Mouse (Mus musculus): ENCODE measurements at regions not wholly inside any gene's neighbourhood (a gene's known extent, or its start where the extent isn't known, plus 50 kb on each side); places are given as distances from the start of the nearest gene placed in this dataset.

DNA sequence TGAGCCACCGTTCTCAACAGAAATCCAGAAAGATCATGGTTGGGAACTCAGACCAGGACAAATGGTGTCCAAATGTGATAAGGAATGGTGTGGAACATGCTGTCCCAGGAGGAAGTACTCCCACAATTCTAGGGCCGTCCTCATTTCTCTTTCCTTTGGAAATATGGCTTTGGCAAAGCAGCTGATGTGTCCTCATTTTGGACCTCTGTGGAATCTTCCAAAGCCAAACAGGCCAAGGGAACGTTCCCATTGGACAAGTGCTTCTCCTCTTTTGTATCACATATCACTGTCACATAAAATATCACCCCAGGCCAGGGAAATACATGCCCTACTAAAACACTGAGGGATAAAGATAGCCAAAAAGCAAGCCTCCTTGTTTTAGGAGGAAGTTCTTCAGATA lies 532.8 kb downstream of the 9430069I07Rik start:
- TF ChIP-seq CTCF (IDR thresholded peaks at IDR 0.05; ENCODE audit: borderline replicate concordance, insufficient read depth, low read length) = no peak
- TF ChIP-seq POLR2A (IDR thresholded peaks at IDR 0.05; ENCODE audit: low read depth, low read length) = no peak
- H3K4me3 ChIP-seq (ENCODE audit: insufficient read depth, low read length) = no peak overlapping the region
- no peaks in the 10 kb centered on the region for H3K4me1 ChIP-seq (ENCODE audit: control insufficient read depth, insufficient read depth, low read length)
- no peak overlapping the region for H3K27ac ChIP-seq (ENCODE audit: insufficient read depth, low read length)

DNA sequence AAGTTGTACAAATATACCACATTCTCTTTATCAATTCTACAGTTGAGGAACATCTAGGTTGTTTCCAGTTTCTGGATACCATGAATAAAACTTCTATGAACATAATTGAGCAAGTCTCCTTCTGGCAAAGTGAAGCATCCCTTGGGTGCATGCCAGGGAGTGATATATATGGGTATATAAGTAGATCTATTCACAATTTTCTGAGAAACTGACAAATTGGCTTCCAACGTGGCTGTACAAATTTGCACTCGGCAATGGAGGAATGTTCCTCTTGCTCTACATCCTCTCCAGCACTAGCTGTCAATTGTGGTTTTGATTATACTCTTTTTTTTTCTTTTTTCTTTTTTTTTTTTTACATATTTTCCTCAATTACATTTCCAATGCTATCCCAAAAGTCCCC lies 576.7 kb downstream of the 9430069I07Rik start:
- TF ChIP-seq POLR2A (IDR thresholded peaks at IDR 0.05; ENCODE audit: low read depth, low read length) (no peak), CTCF (IDR thresholded peaks at IDR 0.05; ENCODE audit: borderline replicate concordance, insufficient read depth, low read length) (no peak)
- no peaks in the 10 kb centered on the region for H3K4me1 ChIP-seq (ENCODE audit: control insufficient read depth, insufficient read depth, low read length)
- H3K27ac ChIP-seq (ENCODE audit: insufficient read depth, low read length) = no peak overlapping the region
- no peak overlapping the region for H3K4me3 ChIP-seq (ENCODE audit: insufficient read depth, low read length)

DNA sequence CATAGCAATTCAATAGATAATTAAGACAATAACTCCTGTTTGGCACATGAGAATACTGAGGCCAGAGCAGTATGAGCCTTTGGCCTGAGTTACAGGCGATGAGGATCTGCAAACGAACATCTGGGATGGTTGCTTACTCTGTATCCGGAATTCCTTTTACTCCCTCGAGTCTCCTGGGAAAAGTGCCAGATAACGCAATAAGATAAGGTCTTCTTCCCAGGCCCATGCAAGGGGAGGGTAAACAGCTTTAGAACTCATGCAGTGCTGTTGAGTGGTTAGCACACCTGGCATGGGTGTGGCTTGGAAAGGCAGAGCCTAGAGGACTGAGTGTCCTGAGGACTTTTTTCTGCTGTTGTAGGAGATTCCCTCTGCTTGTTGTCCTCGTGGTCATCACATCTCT lies 598.2 kb downstream of the 9430069I07Rik start:
- no peaks in the 10 kb centered on the region for H3K4me1 ChIP-seq (ENCODE audit: control insufficient read depth, insufficient read depth, low read length)
- H3K27ac ChIP-seq (ENCODE audit: insufficient read depth, low read length) = no peak overlapping the region
- no peak overlapping the region for H3K4me3 ChIP-seq (ENCODE audit: insufficient read depth, low read length)
- no peak for TF ChIP-seq POLR2A (IDR thresholded peaks at IDR 0.05; ENCODE audit: low read depth, low read length)
- no peak for TF ChIP-seq CTCF (IDR thresholded peaks at IDR 0.05; ENCODE audit: borderline replicate concordance, insufficient read depth, low read length)

DNA sequence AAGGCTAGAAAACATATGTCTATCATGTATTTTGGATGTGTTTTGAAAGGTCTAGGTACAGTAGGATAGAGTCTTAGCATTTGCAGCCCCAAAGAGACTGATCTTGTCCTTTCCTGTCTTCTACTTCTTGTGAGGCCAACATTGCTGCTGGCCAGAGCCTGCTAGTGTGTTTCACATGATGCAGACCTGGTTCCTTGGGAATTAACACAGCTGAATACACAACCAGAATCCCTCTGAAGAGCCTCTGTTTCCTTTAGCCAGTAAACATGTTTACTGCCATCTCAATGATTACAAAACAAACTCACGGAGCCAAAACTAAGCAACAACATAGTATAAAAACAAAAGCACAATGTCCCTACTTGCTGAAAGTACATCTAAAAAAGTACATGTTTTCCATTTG lies 598.9 kb downstream of the 9430069I07Rik start:
- no peak for TF ChIP-seq CTCF (IDR thresholded peaks at IDR 0.05; ENCODE audit: borderline replicate concordance, insufficient read depth, low read length)
- Histone ChIP-seq H3K4me3 (ENCODE audit: insufficient read depth, low read length) (no peak overlapping the region), H3K4me1 (ENCODE audit: control insufficient read depth, insufficient read depth, low read length) (no peaks in the 10 kb centered on the region), H3K27ac (ENCODE audit: insufficient read depth, low read length) (no peak overlapping the region)

Data from embryonic fibroblast, embryonic 13.5 days (primary cell).